Mouse (Mus musculus) kidney, adult 2 months (tissue): Measurements from ENCODE around the gene Irgm1.

Source experiments
- CTCF ChIP-seq: fragments of 200-500 bp; conservative IDR thresholded peaks from 2 replicates; pipeline ENCODE4 v1.5.1; 2011; ENCODE audit warnings: low read depth, mild to moderate bottlenecking, control low read depth, low read length, moderate library complexity, mixed read lengths; ENCODE audit not compliant: insufficient read depth, insufficient read length
- POLR2A ChIP-seq: fragments of 200-500 bp; IDR thresholded peaks from one replicate; pipeline ENCODE4 v1.6.1; 2011; ENCODE audit warnings: low read depth, low read length, control low read depth

DNA sequence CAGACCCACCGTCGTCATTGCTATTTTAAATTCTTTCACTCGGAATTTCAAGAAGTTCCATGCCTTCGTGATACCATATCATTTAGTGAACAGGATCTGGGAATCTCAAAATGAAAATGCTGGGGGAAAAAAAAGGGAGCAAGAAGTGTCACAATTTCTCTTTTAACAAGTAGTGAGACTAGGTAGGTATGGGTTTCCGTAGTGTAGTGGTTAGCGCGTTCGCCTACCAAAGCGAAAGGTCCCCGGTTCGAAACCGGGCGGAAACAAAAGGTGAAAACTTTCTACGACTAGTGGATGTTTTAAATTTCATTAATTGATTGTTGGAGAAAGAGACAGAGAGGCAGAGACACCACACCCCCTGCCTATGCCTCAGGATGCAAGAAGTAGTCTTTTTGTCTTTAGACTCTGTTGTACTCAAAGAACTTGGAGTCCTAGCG lies 47.9 kb downstream of the Irgm1 start:
- TF ChIP-seq CTCF (no peak), POLR2A (no peak)
